Mouse (Mus musculus) MEL (cell line): ENCODE results near the gene Golga4.

Experiments used
- CHD1 ChIP-seq: IDR thresholded peaks from 2 replicates; pipeline ENCODE4 v1.6.1; 2012; ENCODE audit warnings: low read depth, mild to moderate bottlenecking, inconsistent platforms, low read length, improper control_type of control experiment
- CHD2 ChIP-seq: IDR thresholded peaks from 2 replicates; pipeline ENCODE4 v1.6.1; 2011; ENCODE audit warnings: low read length, improper control_type of control experiment
- CTCF ChIP-seq, 3 experiments: IDR thresholded peaks in 2 of 3; conservative IDR thresholded peaks in 1 of 3; 2 replicates each; pipeline ENCODE4 v1.5.1; 2011 to 2012; ENCODE audit warnings: low read length in 3 of 3, low read depth in 2 of 3, mild to moderate bottlenecking in 2 of 3, improper control_type of control experiment in 1 of 3, inconsistent platforms in 1 of 3, mixed read lengths in 1 of 3, moderate library complexity in 1 of 3; ENCODE audit not compliant: control insufficient read depth in 1 of 3, insufficient read depth in 1 of 3, poor library complexity in 1 of 3, severe bottlenecking in 1 of 3
- EP300 ChIP-seq, 2 experiments: IDR thresholded peaks; 2 replicates each; pipeline ENCODE4 v1.6.1; 2011; ENCODE audit warnings: improper control_type of control experiment in 2 of 2, low read length in 2 of 2, low read depth in 1 of 2, mild to moderate bottlenecking in 1 of 2
- HCFC1 ChIP-seq: IDR thresholded peaks from 2 replicates; pipeline ENCODE4 v1.6.1; 2012; ENCODE audit warnings: low read depth, mild to moderate bottlenecking, inconsistent platforms, low read length, improper control_type of control experiment, moderate library complexity
- MAFK ChIP-seq: IDR thresholded peaks from 2 replicates; pipeline ENCODE4 v1.6.1; 2011; ENCODE audit warnings: low read depth, mild to moderate bottlenecking, low read length, improper control_type of control experiment, borderline replicate concordance
- MAX ChIP-seq: IDR thresholded peaks from 2 replicates; pipeline ENCODE4 v1.6.1; 2011; ENCODE audit warnings: low read length, improper control_type of control experiment
- MYC ChIP-seq: IDR thresholded peaks from 2 replicates; pipeline ENCODE4 v1.6.1; 2011; ENCODE audit warnings: low read depth, mild to moderate bottlenecking, low read length, improper control_type of control experiment, moderate library complexity
- POLR2AphosphoS2 ChIP-seq: IDR thresholded peaks from 2 replicates; pipeline ENCODE4 v1.6.1; 2011; ENCODE audit warnings: low read length, improper control_type of control experiment
- TBP ChIP-seq: IDR thresholded peaks from 2 replicates; pipeline ENCODE4 v1.8.0; 2011; ENCODE audit warnings: low read depth, low read length, improper control_type of control experiment
- UBTF ChIP-seq: IDR thresholded peaks from 2 replicates; pipeline ENCODE4 v1.6.1; 2012; ENCODE audit warnings: low read depth, mild to moderate bottlenecking, inconsistent platforms, low read length, improper control_type of control experiment, moderate library complexity, borderline replicate concordance; ENCODE audit not compliant: insufficient read depth

GRCm38 (mm10) chr9:118500963-118501362, 5.1 kb upstream of the Golga4 start:
- TF ChIP-seq HCFC1 (no peak), TBP (no peak), EP300 (IDR thresholded peaks at IDR 0.05; ENCODE audit: low read depth in 1 of 2, low read length in 2 of 2) (no peak), MAFK (no peak), CHD2 (no peak), POLR2AphosphoS2 (no peak), CHD1 (no peak), MYC (no peak), CTCF (IDR thresholded peaks at IDR 0.05 in 2 of 3, conservative IDR thresholded peaks at IDR 0.05 in 1 of 3; ENCODE audit: control insufficient read depth in 1 of 3, insufficient read depth in 1 of 3, low read depth in 2 of 3, low read length in 3 of 3, poor library complexity in 1 of 3, severe bottlenecking in 1 of 3) (no peak), MAX (no peak), UBTF (no peak)
